ENCODE assay signal across 25 mouse cellular contexts in the genomic region with DNA sequence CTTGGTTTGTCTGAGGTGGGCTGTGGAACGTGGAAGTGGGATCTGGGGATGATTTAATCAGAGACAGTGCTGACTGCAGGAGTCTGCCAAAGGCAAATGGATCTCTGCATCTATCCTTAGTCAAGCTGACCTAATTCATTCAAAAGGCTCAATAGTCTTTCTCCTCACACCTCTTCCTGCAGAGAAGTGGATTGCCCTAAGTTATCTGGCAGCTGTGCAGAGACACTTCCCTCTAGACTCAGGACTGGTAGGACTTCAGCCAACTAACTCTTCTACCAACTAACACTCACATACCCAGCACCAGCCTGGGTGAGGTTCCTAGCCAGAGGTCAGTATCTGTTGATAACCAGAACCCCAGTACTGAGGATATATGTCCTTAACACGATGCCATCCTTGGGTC.
DNase-seq lines count a peak whose midpoint lies in the region; ATAC-seq lines count a peak whose summit lies in the region.
"Had no signal": no experiment of that assay in that cellular context is flagged by ENCODE, and none has a peak within 500 bp of the region (broad histone marks: within the 10 kb centered on the region; RNA-seq: fewer than 3 reads in every experiment).

No protein-coding gene starts in this region.

- no peaks in the 10 kb centered on the region for H3K27me3 ChIP-seq in midbrain, embryonic 11.5 days (ENCODE audit: control insufficient read depth, insufficient read depth, low read length)
- no peaks in the 10 kb centered on the region for H3K27me3 ChIP-seq in midbrain, embryonic 14.5 days (ENCODE audit: control insufficient read depth, insufficient read depth, low read length)
- H3K27me3 ChIP-seq: CH12.LX; embryonic facial prominence, embryonic 13.5 days; embryonic facial prominence, embryonic 15.5 days; forebrain, embryonic 13.5 days; forebrain, embryonic 15.5 days had no signal

- no peaks in the 10 kb centered on the region for H3K36me3 ChIP-seq in midbrain, embryonic 11.5 days (ENCODE audit: control insufficient read depth, insufficient read depth, low read length)
- H3K36me3 ChIP-seq in midbrain, embryonic 14.5 days (ENCODE audit: control insufficient read depth, insufficient read depth, low read length) = no peaks in the 10 kb centered on the region
- H3K36me3 ChIP-seq: embryonic facial prominence, embryonic 13.5 days; embryonic facial prominence, embryonic 15.5 days; forebrain, embryonic 15.5 days had no signal

- 72% methylated on average over 2 of the region's 2 CpGs for WGBS in midbrain, embryonic 11.5 days
- WGBS in midbrain, embryonic 14.5 days = 79% methylated on average over 2 of the region's 2 CpGs

- H3K9me3 ChIP-seq in midbrain, embryonic 11.5 days (ENCODE audit: control insufficient read depth, low read length) = no peaks in the 10 kb centered on the region
- H3K9me3 ChIP-seq in midbrain, embryonic 14.5 days (ENCODE audit: control insufficient read depth, low read length) = no peaks in the 10 kb centered on the region
- H3K9me3 ChIP-seq: embryonic facial prominence, embryonic 13.5 days; embryonic facial prominence, embryonic 15.5 days; forebrain, embryonic 13.5 days; forebrain, embryonic 15.5 days; G1E had no signal

- no peak for ATAC-seq in midbrain, embryonic 11.5 days (ENCODE audit: low FRiP score)
- no peak for ATAC-seq in midbrain, embryonic 14.5 days (ENCODE audit: low FRiP score, low TSS enrichment)
- ATAC-seq: CD4-positive, CD25-positive, alpha-beta regulatory T cell, adult 4 months; forebrain, embryonic 13.5 days; forebrain, embryonic 15.5 days; forebrain, postnatal 0 days had no signal

- intact Hi-C loops in gastrocnemius, postnatal 36 days (cut with DNase I) = no loop called here

- no peak overlapping the region for H3K27ac ChIP-seq in midbrain, embryonic 11.5 days (ENCODE audit: low read depth, low read length)
- H3K27ac ChIP-seq in midbrain, embryonic 14.5 days (replicated peaks; ENCODE audit: low read depth, low read length) = no peak overlapping the region
- H3K27ac ChIP-seq: embryonic facial prominence, embryonic 13.5 days; embryonic facial prominence, embryonic 15.5 days; forebrain, embryonic 13.5 days; forebrain, embryonic 15.5 days had no signal

- H3K9ac ChIP-seq in midbrain, embryonic 11.5 days (ENCODE audit: low read length) = no peak overlapping the region
- no peak overlapping the region for H3K9ac ChIP-seq in midbrain, embryonic 14.5 days (replicated peaks; ENCODE audit: low read length)
- H3K9ac ChIP-seq: embryonic facial prominence, embryonic 13.5 days; embryonic facial prominence, embryonic 15.5 days; forebrain, embryonic 13.5 days; forebrain, embryonic 15.5 days; forebrain, postnatal 0 days had no signal

- DNase-seq in heart, adult 11 months = peak; percentile 80
- no peak for DNase-seq in heart, adult 9 months (ENCODE audit: low spot score in 2 of 2)
- peak; percentile 57 for DNase-seq in midbrain, embryonic 11.5 days (ENCODE audit: low spot score, missing footprints)
- DNase-seq in midbrain, embryonic 14.5 days = no peak
- DNase-seq in gastrocnemius, postnatal 36 days = no peak
- DNase-seq: adrenal gland, adult 2 months; adrenal gland, postnatal 10 days; adrenal gland, postnatal 25 days; B cell, adult 2 months; cerebellum, adult 11 months; cerebellum, adult 18-20 months; cerebellum, adult 8-10 months; cerebellum, adult 9-11 months; cerebellum, postnatal 14 days; cerebellum, postnatal 36 days; embryo, embryonic 11 days; forebrain, postnatal 0 days had no signal

- no peak overlapping the region for H3K4me2 ChIP-seq in midbrain, embryonic 11.5 days
- H3K4me2 ChIP-seq in midbrain, embryonic 14.5 days (ENCODE audit: low read length) = no peak overlapping the region
- H3K4me2 ChIP-seq: embryonic facial prominence, embryonic 13.5 days; embryonic facial prominence, embryonic 15.5 days; forebrain, embryonic 13.5 days; forebrain, embryonic 15.5 days had no signal

- H3K4me3 ChIP-seq in midbrain, embryonic 11.5 days (ENCODE audit: low read depth, low read length) = no peak overlapping the region
- no peak overlapping the region for H3K4me3 ChIP-seq in midbrain, embryonic 14.5 days (replicated peaks; ENCODE audit: low read depth, low read length)
- H3K4me3 ChIP-seq: embryonic facial prominence, embryonic 13.5 days; embryonic facial prominence, embryonic 15.5 days; erythroblast, embryonic 14.5 days; forebrain, embryonic 13.5 days; forebrain, embryonic 15.5 days had no signal

- no peaks in the 10 kb centered on the region for H3K4me1 ChIP-seq in midbrain, embryonic 11.5 days (ENCODE audit: control insufficient read depth, insufficient read depth, low read length)
- H3K4me1 ChIP-seq in midbrain, embryonic 14.5 days (ENCODE audit: control insufficient read depth, insufficient read depth, low read length) = no peaks in the 10 kb centered on the region
- H3K4me1 ChIP-seq: embryonic facial prominence, embryonic 13.5 days; embryonic facial prominence, embryonic 15.5 days; forebrain, embryonic 13.5 days; forebrain, embryonic 15.5 days had no signal

Comparison
In these comparisons a context has a peak if more than half of its experiments do, and no peak if none do; other contexts are left out.
1. DNase-seq: peak in heart, adult 11 months (single experiment) and midbrain, embryonic 11.5 days (single experiment); none in heart, adult 9 months (0 of 2), midbrain, embryonic 14.5 days (single experiment) and gastrocnemius, postnatal 36 days (0 of 2).